In genomic region chr4:70446774-70447173, GRCm38 (mm10) we compare ENCODE assay signal across 19 mouse cellular contexts.
"Had no signal": no experiment of that assay in that cellular context is flagged by ENCODE, and none has a peak within 500 bp of the region (broad histone marks: within the 10 kb centered on the region; RNA-seq: fewer than 3 reads in every experiment).

No protein-coding gene starts in this region.

- H3K9ac ChIP-seq: liver, embryonic 12.5 days; liver, embryonic 14.5 days; lung, embryonic 14.5 days; midbrain, embryonic 12.5 days; midbrain, embryonic 15.5 days; neural tube, embryonic 12.5 days had no signal

- H3K4me3 ChIP-seq: liver, embryonic 12.5 days; midbrain, embryonic 10.5 days; midbrain, embryonic 12.5 days; midbrain, embryonic 15.5 days; myocyte; neural tube, embryonic 12.5 days had no signal

- DNase-seq: lung, adult 18-20 months; lung, embryonic 14.5 days; lung, postnatal 10 days; lung, postnatal 4 days; retina, postnatal 1 day; right cerebral cortex, adult 18-20 months; right cerebral cortex, postnatal 25 days; right cerebral cortex, postnatal 4 days; spleen, adult 18-20 months; thymus, adult 18-20 months; thymus, postnatal 25 days; thymus, postnatal 4 days had no signal

- H3K9me3 ChIP-seq: liver, embryonic 12.5 days; midbrain, embryonic 10.5 days; midbrain, embryonic 12.5 days; midbrain, embryonic 15.5 days; neural tube, embryonic 12.5 days had no signal

- H3K27ac ChIP-seq: liver, embryonic 12.5 days; liver, embryonic 14.5 days; midbrain, embryonic 10.5 days; midbrain, embryonic 12.5 days; midbrain, embryonic 15.5 days; neural tube, embryonic 12.5 days had no signal

- H3K4me2 ChIP-seq: liver, embryonic 12.5 days; lung, embryonic 14.5 days; midbrain, embryonic 12.5 days; midbrain, embryonic 15.5 days; neural tube, embryonic 12.5 days had no signal

- H3K27me3 ChIP-seq: liver, embryonic 12.5 days; midbrain, embryonic 12.5 days; midbrain, embryonic 15.5 days; neural tube, embryonic 12.5 days had no signal

- H3K36me3 ChIP-seq: liver, embryonic 12.5 days; midbrain, embryonic 15.5 days; neural tube, embryonic 12.5 days had no signal

- ATAC-seq: liver, embryonic 12.5 days; midbrain, embryonic 15.5 days had no signal

- H3K4me1 ChIP-seq: liver, embryonic 12.5 days; midbrain, embryonic 10.5 days; midbrain, embryonic 12.5 days; midbrain, embryonic 15.5 days; neural tube, embryonic 12.5 days had no signal
